Mouse (Mus musculus): ENCODE measurements around the gene Akr7a5. TPM values are rescaled to one million over a fixed set of nuclear protein-coding genes. Genes with fewer than 3 reads are reported as not detected.

The Akr7a5 gene
- polyA plus RNA-seq (2014; fragmentation: Illumina TruSeq; extraction: RNeasy Lipid Tissue Mini Kit (QIAGEN cat#74804); ENCODE audit: low read depth, low replicate concordance): 159 TPM

DNA sequence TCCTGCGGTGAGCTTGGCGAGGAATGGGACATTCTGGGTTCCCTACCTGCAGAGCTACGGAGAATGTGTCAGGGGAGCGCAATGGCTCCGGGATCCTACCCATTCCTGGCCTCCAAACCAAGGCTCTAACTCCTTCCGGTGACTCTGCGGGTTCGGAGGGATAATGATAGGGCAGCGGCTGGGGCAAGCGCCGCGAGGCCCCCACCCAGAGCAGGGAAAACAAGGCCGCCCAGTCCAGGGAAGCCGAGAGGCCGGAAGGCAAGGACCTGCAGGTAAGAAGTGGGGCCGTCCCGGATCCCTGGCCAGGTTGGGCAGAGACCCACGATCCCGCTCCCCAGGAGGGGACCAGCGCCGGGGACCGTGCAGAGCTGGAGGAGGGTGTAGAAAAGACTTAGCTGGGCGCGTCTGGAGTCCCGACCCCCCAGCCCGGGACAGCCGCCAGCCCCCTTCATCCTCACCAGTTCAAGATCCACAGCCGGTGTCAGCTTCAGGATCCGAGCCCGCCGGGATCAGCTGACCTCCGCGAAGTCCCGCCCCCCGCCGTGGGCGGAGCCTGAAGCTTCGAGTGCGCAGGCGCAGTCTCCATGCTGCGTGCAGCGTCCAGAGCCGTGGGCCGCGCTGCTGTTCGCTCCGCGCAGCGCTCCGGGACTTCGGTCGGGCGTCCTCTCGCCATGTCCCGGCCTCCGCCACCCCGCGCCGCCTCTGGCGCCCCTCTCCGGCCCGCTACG, at the start of gene Akr7a5, which contains the start of gene Pqlc2:
TSS of gene Akr7a5 (plus strand) at position 574 of the 728 bp plus-strand sequence.
TSS of gene Pqlc2 (minus strand) at position 538 of the 728 bp plus-strand sequence.

DNA sequence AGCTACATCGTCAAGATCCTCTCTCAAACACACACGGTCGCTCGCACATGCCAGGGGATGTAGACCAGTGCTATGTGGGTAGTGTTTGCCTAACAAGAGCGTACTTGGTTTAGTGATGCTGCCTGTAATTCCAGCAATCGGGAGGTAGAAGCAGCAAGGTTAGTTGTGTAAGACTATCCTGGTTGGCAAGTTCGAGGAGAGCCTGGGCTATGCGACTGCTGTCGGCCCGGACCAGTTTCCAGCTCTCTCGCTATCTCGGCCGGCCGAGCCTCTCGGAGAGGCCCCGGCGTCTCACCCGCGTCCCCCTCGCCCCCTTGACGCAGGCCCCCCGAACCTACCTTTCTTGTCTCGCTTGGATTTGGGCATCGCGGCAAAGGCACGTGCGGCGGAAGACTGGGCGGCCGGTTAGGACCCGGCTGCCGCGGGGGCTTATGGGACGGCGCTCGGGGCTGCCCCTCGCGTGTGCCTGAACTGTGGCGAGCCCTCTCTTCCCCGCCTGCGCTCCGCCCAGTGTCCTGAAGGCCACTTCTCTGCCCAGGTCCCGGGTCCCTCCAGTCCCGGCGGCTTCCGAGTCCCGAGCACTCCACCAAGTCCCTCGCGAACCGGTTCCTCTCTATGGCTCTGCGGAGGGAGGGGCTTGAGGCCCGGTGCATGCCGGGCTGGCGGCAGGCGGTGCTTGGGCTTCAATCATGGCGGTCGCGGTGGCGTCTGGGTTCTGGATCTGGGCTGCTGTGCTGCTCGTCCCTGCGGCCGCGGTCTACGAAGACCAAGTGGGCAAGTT, 41.6 kb downstream of the Akr7a5 start, which contains the start of the genes Mrto4, Emc1 and Ubr4:
TSS of gene Mrto4 (minus strand) at position 646 of the 781 bp plus-strand sequence.
TSS of gene Emc1 (plus strand) at position 657 of the 781 bp plus-strand sequence.
TSS of gene Ubr4 (plus strand) at position 679 of the 781 bp plus-strand sequence.

Other genes with a start within 250 kb of the Akr7a5 start
- not detected for gene Htr6, start 235.2 kb upstream of the Akr7a5 start, polyA plus RNA-seq (2014; fragmentation: Illumina TruSeq; extraction: RNeasy Lipid Tissue Mini Kit (QIAGEN cat#74804); ENCODE audit: low read depth, low replicate concordance)
- gene Nbl1, start 217.8 kb upstream of the Akr7a5 start, polyA plus RNA-seq (2014; fragmentation: Illumina TruSeq; extraction: RNeasy Lipid Tissue Mini Kit (QIAGEN cat#74804); ENCODE audit: low read depth, low replicate concordance): 88.8 TPM
- gene Minos1, start 179.6 kb upstream of the Akr7a5 start, polyA plus RNA-seq (2014; fragmentation: Illumina TruSeq; extraction: RNeasy Lipid Tissue Mini Kit (QIAGEN cat#74804); ENCODE audit: low read depth, low replicate concordance): 186 TPM
- 223 TPM for gene Capzb, start 117.8 kb upstream of the Akr7a5 start, polyA plus RNA-seq (2014; fragmentation: Illumina TruSeq; extraction: RNeasy Lipid Tissue Mini Kit (QIAGEN cat#74804); ENCODE audit: low read depth, low replicate concordance)
- 18.8 TPM for gene Pqlc2, start within 50 bp of the Akr7a5 start, polyA plus RNA-seq (2014; fragmentation: Illumina TruSeq; extraction: RNeasy Lipid Tissue Mini Kit (QIAGEN cat#74804); ENCODE audit: low read depth, low replicate concordance)
- gene Mrto4, start 41.8 kb downstream of the Akr7a5 start, polyA plus RNA-seq (2014; fragmentation: Illumina TruSeq; extraction: RNeasy Lipid Tissue Mini Kit (QIAGEN cat#74804); ENCODE audit: low read depth, low replicate concordance): 34.8 TPM
- 18.3 TPM for gene Emc1, start 41.8 kb downstream of the Akr7a5 start, polyA plus RNA-seq (2014; fragmentation: Illumina TruSeq; extraction: RNeasy Lipid Tissue Mini Kit (QIAGEN cat#74804); ENCODE audit: low read depth, low replicate concordance)
- gene Ubr4, start 41.9 kb downstream of the Akr7a5 start, polyA plus RNA-seq (2014; fragmentation: Illumina TruSeq; extraction: RNeasy Lipid Tissue Mini Kit (QIAGEN cat#74804); ENCODE audit: low read depth, low replicate concordance): 113 TPM
- gene Iffo2, start 219.8 kb downstream of the Akr7a5 start, polyA plus RNA-seq (2014; fragmentation: Illumina TruSeq; extraction: RNeasy Lipid Tissue Mini Kit (QIAGEN cat#74804); ENCODE audit: low read depth, low replicate concordance): 8.4 TPM

All from adipose tissue, adult 10 weeks (tissue).